Comparison of ENCODE assay signal across 8 mouse cellular contexts in genomic region chr9:107963700-107964099, GRCm38 (mm10). TPM values are rescaled to one million over a fixed set of nuclear protein-coding genes. Genes with fewer than 3 reads are reported as not detected.
DNase-seq lines count a peak whose midpoint lies in the region; ATAC-seq and TF ChIP-seq lines count a peak whose summit lies in the region.

No protein-coding gene starts in this region.

- no peak overlapping the region for H3K4me3 ChIP-seq in intestine, embryonic 15.5 days (replicated peaks)
- H3K4me3 ChIP-seq in limb, embryonic 14.5 days (replicated peaks; ENCODE audit: low read length): no peak overlapping the region
- H3K4me3 ChIP-seq in stomach, embryonic 15.5 days (replicated peaks): no peak overlapping the region

- H3K27me3 ChIP-seq in intestine, embryonic 15.5 days (replicated peaks): no peaks in the 10 kb centered on the region
- no peaks in the 10 kb centered on the region for H3K27me3 ChIP-seq in limb, embryonic 14.5 days (ENCODE audit: control insufficient read depth, insufficient read depth, low read length)
- no peaks in the 10 kb centered on the region for H3K27me3 ChIP-seq in stomach, embryonic 15.5 days (replicated peaks)

- intact Hi-C loops in gastrocnemius, postnatal 14 days (cut with DNase I; ENCODE audit: low total_unique reads): no loop called here

- peaks cover 18% of the 10 kb centered on the region for H3K36me3 ChIP-seq in intestine, embryonic 15.5 days
- peaks cover 30% of the 10 kb centered on the region for H3K36me3 ChIP-seq in limb, embryonic 14.5 days (ENCODE audit: control insufficient read depth, insufficient read depth, low read length)
- peaks cover 15% of the 10 kb centered on the region; the same call in 1 of the 2 replicates for H3K36me3 ChIP-seq in stomach, embryonic 15.5 days

- 0 out of 2 replicates have a peak, but pooled peaks have one; percentile 30 for TF ChIP-seq POLR2A in limb, embryonic 14.5 days (IDR thresholded peaks at IDR 0.05; ENCODE audit: borderline replicate concordance, extremely low read depth, insufficient read depth, insufficient read length)

- no peak overlapping the region for H3K9ac ChIP-seq in intestine, embryonic 15.5 days
- no peak overlapping the region for H3K9ac ChIP-seq in limb, embryonic 14.5 days (ENCODE audit: low read depth, low read length, severe bottlenecking)
- no peak overlapping the region for H3K9ac ChIP-seq in stomach, embryonic 15.5 days

- DNase-seq in 3134 (ENCODE audit: extremely low read depth, insufficient read length, low spot score): peak; percentile 33
- peak; percentile 93 for DNase-seq in NIH3T3 (ENCODE audit: low read depth)
- DNase-seq in cerebellum, adult 9-11 months: peak; percentile 78
- peak; percentile 89 for DNase-seq in gastrocnemius, postnatal 14 days
- peak; percentile 94 for DNase-seq in limb, embryonic 14.5 days (ENCODE audit: low spot score)
- peak; percentile 68 to 74 for DNase-seq in natural killer cell, adult 2 months (ENCODE audit: low spot score in 2 of 2)

- H3K9me3 ChIP-seq in intestine, embryonic 15.5 days: no peaks in the 10 kb centered on the region
- no peaks in the 10 kb centered on the region for H3K9me3 ChIP-seq in limb, embryonic 14.5 days (ENCODE audit: control insufficient read depth, low read length)
- no peaks in the 10 kb centered on the region for H3K9me3 ChIP-seq in stomach, embryonic 15.5 days

- WGBS in intestine, embryonic 15.5 days: 26% methylated on average over 5 of the region's 5 CpGs
- 19% methylated on average over 5 of the region's 5 CpGs for WGBS in limb, embryonic 14.5 days
- 17% methylated on average over 5 of the region's 5 CpGs for WGBS in stomach, embryonic 15.5 days

- no peaks in the 10 kb centered on the region for H3K4me1 ChIP-seq in intestine, embryonic 15.5 days (replicated peaks)
- no peaks in the 10 kb centered on the region for H3K4me1 ChIP-seq in limb, embryonic 14.5 days (ENCODE audit: control insufficient read depth, insufficient read depth, low read length)
- H3K4me1 ChIP-seq in stomach, embryonic 15.5 days: no peaks in the 10 kb centered on the region

- H3K27ac ChIP-seq in intestine, embryonic 15.5 days: no peak overlapping the region
- H3K27ac ChIP-seq in limb, embryonic 14.5 days (replicated peaks; ENCODE audit: low read depth, low read length): no peak overlapping the region
- no peak overlapping the region for H3K27ac ChIP-seq in stomach, embryonic 15.5 days

- peak; percentile 81 for ATAC-seq in intestine, embryonic 15.5 days
- peak; percentile 77; the same call in 1 of the 2 replicates for ATAC-seq in limb, embryonic 14.5 days (ENCODE audit: low FRiP score, low read depth)
- ATAC-seq in stomach, embryonic 15.5 days (ENCODE audit: insufficient read depth, low FRiP score, low read depth): peak; percentile 71; the same call in 1 of the 2 replicates

- H3K4me2 ChIP-seq in intestine, embryonic 15.5 days (replicated peaks): no peak overlapping the region
- no peak overlapping the region for H3K4me2 ChIP-seq in limb, embryonic 14.5 days (replicated peaks; ENCODE audit: low read depth, low read length, severe bottlenecking)
- H3K4me2 ChIP-seq in stomach, embryonic 15.5 days: no peak overlapping the region

RNA-seq across cellular contexts. Expression of gene Uba7, which starts 11.6 kb away (rescaled TPM):
- total RNA-seq in gastrocnemius, postnatal 14 days (2021): 1 to 10 TPM; 2.6 to 4.0 TPM
- polyA plus RNA-seq in intestine, embryonic 15.5 days (2015; fragmentation: Nextera tagmentation; extraction: Ambion mirVana): 29.9 and 32.4 TPM in 2 replicates
- polyA plus RNA-seq in limb, embryonic 14.5 days (2012; rRNA removed): 28.2 and 33.6 TPM in 2 replicates
- polyA plus RNA-seq in limb, embryonic 14.5 days (2014; fragmentation: Nextera tagmentation; extraction: Ambion mirVana): 32.2 and 33.4 TPM in 2 replicates
- polyA plus RNA-seq in stomach, embryonic 15.5 days (2015; fragmentation: Nextera tagmentation; extraction: Ambion mirVana): 37.0 and 40.2 TPM in 2 replicates

RNA-seq across cellular contexts. Expression of gene Traip, which starts 13.8 kb away (rescaled TPM):
- 1 to 10 TPM in 1 of 2 experiments, under 1 TPM in 1; 0.97 to 1.1 TPM for total RNA-seq in gastrocnemius, postnatal 14 days (2021)
- 17.7 and 17.9 TPM in 2 replicates for polyA plus RNA-seq in intestine, embryonic 15.5 days (2015; fragmentation: Nextera tagmentation; extraction: Ambion mirVana)
- 10.5 and 14.3 TPM in 2 replicates for polyA plus RNA-seq in limb, embryonic 14.5 days (2012; rRNA removed)
- polyA plus RNA-seq in limb, embryonic 14.5 days (2014; fragmentation: Nextera tagmentation; extraction: Ambion mirVana): 18.6 and 22.5 TPM in 2 replicates
- polyA plus RNA-seq in stomach, embryonic 15.5 days (2015; fragmentation: Nextera tagmentation; extraction: Ambion mirVana): 17.2 and 18.3 TPM in 2 replicates

RNA-seq across cellular contexts. Expression of gene Gm20661, which starts 19.2 kb away (rescaled TPM):
- under 1 TPM in 1 of 2 experiments, not detected in 1; 0.33 TPM for total RNA-seq in gastrocnemius, postnatal 14 days (2021)
- polyA plus RNA-seq in intestine, embryonic 15.5 days (2015; fragmentation: Nextera tagmentation; extraction: Ambion mirVana): 5.7 and 7.2 TPM in 2 replicates
- 16.7 and 19.6 TPM in 2 replicates for polyA plus RNA-seq in limb, embryonic 14.5 days (2012; rRNA removed)
- 7.9 and 8.2 TPM in 2 replicates for polyA plus RNA-seq in limb, embryonic 14.5 days (2014; fragmentation: Nextera tagmentation; extraction: Ambion mirVana)
- 6.1 and 6.9 TPM in 2 replicates for polyA plus RNA-seq in stomach, embryonic 15.5 days (2015; fragmentation: Nextera tagmentation; extraction: Ambion mirVana)

RNA-seq across cellular contexts. Expression of gene Inka1, which starts 22.0 kb away (rescaled TPM):
- 1 to 10 TPM; 6.0 to 7.6 TPM for total RNA-seq in gastrocnemius, postnatal 14 days (2021)
- polyA plus RNA-seq in intestine, embryonic 15.5 days (2015; fragmentation: Nextera tagmentation; extraction: Ambion mirVana): 40.3 and 41.8 TPM in 2 replicates
- 79.6 and 84.6 TPM in 2 replicates for polyA plus RNA-seq in limb, embryonic 14.5 days (2012; rRNA removed)
- polyA plus RNA-seq in limb, embryonic 14.5 days (2014; fragmentation: Nextera tagmentation; extraction: Ambion mirVana): 112 and 118 TPM in 2 replicates
- 47.6 and 54.7 TPM in 2 replicates for polyA plus RNA-seq in stomach, embryonic 15.5 days (2015; fragmentation: Nextera tagmentation; extraction: Ambion mirVana)

RNA-seq across cellular contexts. Expression of gene Camkv, which starts 28.2 kb away (rescaled TPM):
- total RNA-seq in gastrocnemius, postnatal 14 days (2021): under 1 TPM; 0.16 to 0.24 TPM
- polyA plus RNA-seq in intestine, embryonic 15.5 days (2015; fragmentation: Nextera tagmentation; extraction: Ambion mirVana): 1.9 and 2.2 TPM in 2 replicates
- 14.2 and 16.7 TPM in 2 replicates for polyA plus RNA-seq in limb, embryonic 14.5 days (2012; rRNA removed)
- 3.5 and 4.5 TPM in 2 replicates for polyA plus RNA-seq in limb, embryonic 14.5 days (2014; fragmentation: Nextera tagmentation; extraction: Ambion mirVana)
- polyA plus RNA-seq in stomach, embryonic 15.5 days (2015; fragmentation: Nextera tagmentation; extraction: Ambion mirVana): 3.0 and 3.1 TPM in 2 replicates

Comparison
In these comparisons a context has a peak if more than half of its experiments do, and no peak if none do; other contexts are left out.
1. DNase-seq: peak in every context shown above with its lines; median percentile 94 in limb, embryonic 14.5 days; 93 in NIH3T3; 89 in gastrocnemius, postnatal 14 days; 78 in cerebellum, adult 9-11 months; 71 in natural killer cell, adult 2 months; 33 in 3134.